Mouse (Mus musculus): ENCODE data around the gene Carns1. TPM values are rescaled to one million over a fixed set of nuclear protein-coding genes. Genes with fewer than 3 reads are reported as not detected.
"Not testable (repeated sequence)": the region's sequence is repeated elsewhere in the genome, so short reads cannot be mapped to it uniquely, and the experiment has no call there.

The Carns1 gene
- total RNA-seq, 4 experiments from 2014 or later = 12.6 to 15.0 (median 13.4) TPM

DNA sequence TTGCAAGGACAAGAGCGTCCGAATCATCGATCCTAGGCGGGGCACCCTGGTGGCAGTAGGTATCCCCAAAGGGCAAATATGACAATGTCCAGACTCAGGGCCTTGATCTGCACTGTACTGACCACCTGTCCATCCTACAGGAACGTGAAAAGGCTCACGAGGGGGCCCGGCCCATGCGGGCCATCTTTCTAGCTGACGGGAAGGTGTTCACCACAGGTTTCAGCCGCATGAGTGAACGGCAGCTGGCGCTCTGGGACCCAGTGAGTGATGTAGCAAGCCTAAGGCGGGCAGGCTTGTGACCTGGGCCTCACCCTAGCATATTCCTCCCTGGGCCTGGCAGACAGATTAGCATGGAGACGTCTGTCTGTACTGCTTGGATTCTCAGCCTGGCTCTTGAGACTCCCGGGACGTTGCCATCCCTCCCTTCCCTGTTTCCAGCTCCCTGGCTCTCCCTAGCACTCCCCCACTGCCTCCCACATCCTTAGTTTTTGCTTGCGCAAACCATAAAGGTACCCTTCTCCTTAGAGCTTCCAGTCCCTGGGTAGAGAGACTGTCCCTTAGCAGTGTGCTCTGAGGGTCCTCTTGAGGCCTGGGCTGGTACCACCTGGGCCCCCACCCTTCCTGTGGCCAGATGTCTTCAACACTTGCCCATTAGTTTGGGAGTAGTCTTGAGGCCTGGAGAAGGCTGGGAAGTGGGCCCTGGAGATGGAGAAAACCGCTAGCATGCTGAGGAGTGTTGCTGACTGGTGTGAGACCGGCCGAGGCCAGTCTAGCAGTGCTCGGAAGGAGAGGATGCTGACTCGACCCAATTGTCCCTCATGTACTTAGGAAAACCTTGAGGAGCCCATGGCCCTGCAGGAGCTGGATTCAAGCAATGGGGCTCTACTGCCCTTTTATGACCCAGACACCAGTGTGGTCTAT lies 24.5 kb downstream of the Carns1 start:
- no peak for DNase-seq (ENCODE audit: low spot score in 2 of 2)

DNA sequence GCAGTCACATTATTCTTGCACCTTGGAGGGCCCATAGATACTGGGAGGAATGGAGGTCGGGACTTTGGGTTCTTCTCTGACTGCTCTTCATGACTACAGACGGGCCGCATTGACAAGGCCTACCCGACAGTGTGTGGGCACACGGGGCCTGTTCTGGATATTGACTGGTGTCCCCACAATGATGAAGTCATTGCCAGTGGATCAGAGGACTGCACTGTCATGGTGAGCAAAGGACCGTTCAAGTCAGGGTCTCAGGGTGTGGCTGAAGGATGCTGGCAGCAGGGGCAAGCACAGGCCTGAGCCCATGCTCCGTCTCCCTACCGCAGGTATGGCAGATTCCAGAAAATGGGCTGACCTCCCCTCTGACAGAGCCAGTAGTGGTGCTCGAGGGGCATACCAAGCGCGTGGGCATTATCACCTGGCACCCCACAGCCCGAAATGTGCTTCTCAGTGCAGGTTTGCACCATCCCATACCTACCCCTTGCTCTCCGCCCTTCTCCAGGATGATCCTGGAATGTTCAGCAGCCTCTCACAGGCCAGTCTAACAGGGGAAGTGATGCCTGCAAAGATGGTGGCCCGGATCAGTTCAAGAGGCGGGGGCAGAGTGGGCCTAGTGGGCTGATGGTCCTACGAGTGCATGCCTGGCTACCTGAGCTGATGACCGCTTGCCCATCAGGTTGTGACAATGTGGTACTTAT lies 25.4 kb downstream of the Carns1 start:
- no peak for DNase-seq (ENCODE audit: low spot score in 2 of 2)

DNA sequence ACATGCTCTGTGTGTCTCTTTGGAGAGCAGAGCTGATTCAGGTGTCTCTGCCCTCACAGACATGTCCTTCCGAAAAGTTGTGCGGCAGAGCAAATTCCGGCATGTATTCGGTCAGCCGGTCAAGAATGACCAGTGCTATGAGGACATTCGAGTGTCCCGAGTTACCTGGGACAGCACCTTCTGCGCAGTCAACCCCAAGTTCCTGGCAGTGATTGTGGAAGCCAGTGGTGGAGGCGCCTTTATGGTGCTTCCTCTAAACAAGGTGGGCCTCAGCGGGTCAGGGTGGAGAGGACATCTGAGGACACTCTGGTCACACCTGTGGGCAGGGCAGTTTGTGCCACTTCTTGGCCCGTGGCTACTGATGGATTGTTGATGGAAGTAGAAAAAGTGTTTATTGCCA lies 26.0 kb downstream of the Carns1 start:
- DNase-seq (ENCODE audit: low spot score in 2 of 2) = no peak

DNA sequence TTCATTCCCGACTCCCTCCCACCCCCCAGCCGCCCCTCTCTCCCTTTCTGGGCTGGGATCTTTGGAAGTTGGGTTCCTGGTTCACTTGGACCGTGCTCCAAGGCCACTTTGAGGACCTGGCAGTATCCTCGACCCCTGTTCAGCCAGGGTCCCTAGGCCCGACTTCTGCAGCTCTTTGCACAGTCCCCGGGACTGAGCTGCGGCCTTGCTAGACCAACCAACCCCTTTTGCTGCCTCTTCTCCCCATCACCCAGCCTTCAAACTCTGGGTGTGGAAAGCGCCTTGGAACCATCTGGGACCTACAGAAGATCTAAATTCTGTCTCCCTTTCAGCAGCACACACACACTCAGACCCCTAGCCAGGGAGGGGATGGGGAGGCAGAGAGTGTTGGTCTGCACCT lies 26.5 kb downstream of the Carns1 start:
- no peak for DNase-seq (ENCODE audit: low spot score in 2 of 2)

DNA sequence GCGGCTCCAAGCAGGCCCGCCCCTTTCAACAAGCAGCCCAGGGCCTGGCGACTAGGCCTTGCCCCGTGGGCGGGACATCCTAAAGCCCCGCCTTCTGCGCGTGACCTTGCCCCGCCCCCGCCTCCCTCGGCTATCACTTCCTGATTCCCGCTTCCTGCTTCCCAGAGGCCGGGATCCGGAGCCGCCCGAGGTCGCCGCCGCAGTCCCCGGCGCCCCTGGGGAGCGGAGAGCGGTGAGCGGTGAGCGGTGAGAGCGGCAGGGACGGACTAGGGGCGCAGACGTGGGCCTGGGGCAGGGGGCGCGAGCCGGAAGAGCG lies 26.8 kb downstream of the Carns1 start, which contains the start of gene Coro1b:
Coro1b (plus strand) TSS at position 129 of the 316 bp plus-strand sequence.
- DNase-seq (ENCODE audit: low spot score in 2 of 2) = peak; percentile 85 to 92

DNA sequence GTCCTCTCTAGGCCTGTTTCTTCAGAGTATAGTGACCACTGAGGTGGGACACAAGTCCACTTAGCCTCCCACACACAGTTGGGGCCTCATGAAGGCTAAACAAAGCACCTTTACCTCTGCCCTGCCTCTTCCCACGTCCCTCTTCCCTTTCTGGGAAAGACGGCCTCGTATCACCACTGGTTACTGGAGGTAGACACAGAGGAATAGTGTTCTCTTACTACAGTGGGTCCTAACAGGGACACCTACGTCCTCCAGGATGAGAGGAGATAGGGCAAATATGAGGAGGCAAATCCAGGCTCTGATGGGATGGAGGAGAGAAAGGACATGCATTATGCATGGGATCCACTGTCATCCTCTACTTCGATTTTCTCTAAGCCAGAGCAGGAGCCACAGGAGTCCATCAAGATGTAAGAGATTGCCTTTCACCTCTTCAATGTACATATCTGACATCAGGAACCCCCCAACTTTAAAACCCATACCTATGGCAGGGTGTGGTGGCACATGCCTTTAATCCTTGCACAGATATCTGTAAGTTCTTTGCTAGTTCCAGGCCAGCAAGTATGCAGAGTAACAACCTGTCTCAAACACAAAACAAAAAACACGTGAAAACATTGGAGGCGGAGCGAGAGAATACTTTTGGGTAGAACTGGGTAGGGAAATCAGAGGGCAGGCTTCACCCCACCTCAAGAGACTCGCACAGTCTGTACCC lies 27.3 kb downstream of the Carns1 start:
- DNase-seq (ENCODE audit: low spot score in 2 of 2) = no peak

DNA sequence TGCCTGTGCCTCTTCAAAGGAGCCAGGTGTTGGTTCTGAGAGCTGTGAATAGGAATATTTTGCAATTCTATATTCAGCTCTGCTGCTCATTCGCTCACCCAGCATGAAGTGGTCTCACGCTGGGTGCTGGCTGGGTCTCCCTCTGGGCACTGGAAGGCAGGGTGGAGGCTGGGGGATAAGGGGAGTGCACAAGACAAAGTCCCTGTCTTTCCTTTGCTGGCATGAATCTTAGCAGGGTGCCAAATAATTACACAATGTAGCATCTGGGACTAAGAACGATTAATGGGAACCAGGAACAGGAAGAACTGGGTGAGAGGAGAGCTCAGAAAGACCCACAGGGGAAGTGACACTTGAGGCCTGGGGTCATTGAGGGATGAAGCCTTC lies 28.3 kb downstream of the Carns1 start:
- no peak for DNase-seq (ENCODE audit: low spot score in 2 of 2)

DNA sequence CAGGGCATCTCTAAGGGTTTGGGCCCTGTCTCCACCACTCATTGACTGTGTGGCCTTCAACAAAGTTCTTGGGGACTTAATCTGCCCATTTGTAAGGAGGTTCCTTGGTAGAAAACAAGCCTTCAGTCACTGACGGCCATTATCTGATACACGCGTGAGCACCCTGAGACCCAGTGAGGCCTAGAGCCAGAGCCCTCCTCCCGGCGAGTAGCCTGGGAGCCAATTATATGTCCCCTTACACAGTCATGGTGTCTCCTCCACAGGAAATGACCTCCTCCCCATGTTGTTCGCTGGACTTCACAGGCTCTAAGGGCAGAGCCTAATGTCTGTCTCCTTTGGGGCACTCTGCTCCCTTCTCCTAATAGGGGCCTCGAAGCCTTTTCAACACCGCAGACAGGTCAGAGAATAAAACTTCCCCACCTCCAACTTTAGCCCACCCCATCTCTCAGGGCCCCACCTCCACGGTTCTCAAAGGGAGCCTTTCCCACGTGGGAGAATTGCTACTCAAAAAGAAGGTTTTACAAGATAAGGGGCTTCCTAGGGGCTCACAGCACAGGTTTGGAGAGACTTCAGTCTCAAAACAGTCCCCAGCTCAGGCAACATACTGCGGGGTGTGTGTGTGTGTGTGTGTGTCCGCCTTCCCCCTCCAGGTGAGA lies 28.8 kb downstream of the Carns1 start:
- DNase-seq (ENCODE audit: low spot score in 2 of 2) = no peak

DNA sequence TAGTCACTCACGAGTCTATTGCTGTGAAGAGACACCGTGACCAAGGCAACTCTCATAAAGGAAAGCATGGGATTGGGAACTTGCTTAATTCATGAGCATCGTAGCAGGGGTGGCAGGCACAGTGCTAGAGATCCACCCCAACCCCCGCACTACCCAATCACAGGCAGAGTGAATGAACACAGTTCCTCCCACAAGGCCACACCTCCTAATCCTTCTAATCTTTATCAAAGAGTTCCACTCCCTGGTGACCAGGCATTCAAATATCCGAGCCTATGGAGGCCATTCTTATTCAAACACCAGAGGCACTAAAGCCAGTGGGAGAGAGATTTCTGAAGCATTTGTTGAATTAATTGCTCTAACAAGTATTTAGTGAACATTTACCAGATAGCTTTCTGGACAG lies 29.3 kb downstream of the Carns1 start:
- DNase-seq (ENCODE audit: low spot score in 2 of 2) = no peak

DNA sequence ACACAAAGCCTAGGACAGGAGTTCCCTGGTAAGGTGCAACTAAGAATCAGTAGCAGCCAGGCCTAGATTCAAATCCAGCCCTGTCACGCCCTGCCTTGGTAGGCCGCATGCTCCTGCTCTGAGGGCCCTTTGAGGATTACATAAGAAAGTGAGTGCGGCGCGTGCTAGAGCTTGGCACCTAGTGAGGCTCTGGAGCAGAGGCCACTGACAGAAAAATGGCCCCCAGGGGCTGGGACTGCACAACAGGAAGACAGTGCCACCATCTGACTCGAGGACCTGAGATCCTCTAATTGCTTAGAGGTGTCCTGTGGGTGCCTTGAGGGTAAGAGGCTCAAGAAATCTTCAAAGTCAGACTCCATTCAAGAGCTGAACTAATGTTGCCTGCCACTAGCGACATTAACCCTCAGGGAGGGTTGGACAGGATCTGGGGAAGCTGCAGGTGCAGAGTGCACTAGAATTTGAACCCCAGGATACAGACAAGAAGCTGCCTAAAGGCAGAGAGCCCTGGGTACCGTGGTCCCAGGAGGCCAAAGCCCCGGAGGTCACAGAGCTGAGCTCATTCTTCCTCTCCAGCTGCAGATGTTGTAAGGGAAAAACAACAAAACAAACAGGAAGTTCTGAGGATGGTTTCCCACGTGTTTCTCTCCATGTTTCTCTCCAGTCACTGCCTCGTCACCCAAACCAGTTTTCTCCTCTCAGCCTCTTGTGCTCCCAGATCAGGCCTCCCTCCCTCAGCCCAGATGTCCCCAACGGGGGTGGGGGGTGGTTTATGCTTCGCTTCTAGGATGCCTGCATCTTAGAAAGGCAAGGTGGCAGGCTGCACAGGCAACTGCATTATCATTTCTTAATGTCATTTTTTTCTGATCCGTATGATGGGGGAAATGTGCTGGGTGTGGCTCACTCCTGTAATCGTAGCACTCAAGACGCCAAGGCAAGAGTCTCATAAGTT lies 30.5 kb downstream of the Carns1 start:
- no peak for DNase-seq (ENCODE audit: low spot score in 2 of 2)

DNA sequence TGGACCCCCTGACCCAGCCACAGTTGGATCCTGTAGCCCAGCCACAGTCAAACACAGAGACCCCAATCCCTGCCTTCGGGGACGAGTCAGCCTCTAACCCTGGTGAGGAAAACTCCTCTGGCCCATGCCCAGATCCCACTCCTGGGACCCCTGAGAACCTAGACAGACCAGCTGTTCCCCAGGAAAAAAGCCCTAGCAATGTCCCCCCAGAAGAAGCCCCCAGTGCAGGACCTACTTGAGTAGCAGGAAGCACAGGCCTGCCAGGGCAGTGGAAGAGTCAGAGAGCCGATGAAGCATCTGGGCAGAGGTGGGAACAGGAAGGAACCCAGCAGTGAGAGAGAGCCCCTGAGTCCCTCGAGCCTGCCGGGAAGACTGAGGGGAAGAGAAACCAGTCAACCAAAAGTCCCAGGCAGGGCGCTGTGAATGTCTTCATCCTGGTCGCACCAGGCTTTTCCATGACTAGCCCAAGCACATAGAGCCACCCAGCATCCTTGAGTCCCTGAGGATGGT lies 31.5 kb downstream of the Carns1 start, which contains the start of gene Cabp4:
Cabp4 (minus strand) TSS at position 275 of the 510 bp plus-strand sequence.
- DNase-seq (ENCODE audit: low spot score in 2 of 2) = no peak

DNA sequence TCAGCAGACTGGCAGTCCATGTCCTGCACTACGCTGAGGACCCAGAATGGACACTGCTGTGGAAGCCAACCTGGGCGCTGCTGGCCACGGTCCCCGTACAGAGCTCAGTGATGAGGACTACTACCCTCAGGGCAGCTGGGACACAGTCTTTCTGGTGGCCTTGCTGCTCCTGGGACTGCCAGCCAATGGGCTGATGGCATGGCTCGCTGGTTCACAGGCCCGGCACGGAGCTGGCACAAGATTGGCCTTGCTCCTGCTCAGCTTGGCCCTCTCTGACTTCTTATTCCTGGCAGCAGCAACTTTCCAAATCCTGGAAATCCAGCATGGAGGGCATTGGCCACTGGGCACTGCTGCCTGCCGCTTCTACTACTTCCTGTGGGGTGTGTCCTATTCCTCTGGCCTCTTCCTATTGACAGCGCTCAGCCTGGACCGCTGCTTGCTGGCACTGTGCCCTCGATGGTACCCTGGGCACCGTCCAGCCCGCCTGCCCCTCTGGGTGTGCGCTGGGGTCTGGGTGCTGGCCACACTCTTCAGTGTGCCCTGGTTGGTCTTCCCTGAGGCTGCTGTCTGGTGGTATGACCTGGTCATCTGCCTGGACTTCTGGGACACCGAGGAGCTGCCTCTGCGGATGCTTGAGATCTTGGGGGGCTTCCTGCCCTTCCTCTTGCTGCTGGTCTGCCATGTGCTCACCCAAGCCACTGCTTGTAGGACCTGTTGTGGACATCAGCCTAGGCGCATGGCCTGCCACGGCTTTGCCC lies 32.7 kb downstream of the Carns1 start:
- DNase-seq (ENCODE audit: low spot score in 2 of 2) = no peak

DNA sequence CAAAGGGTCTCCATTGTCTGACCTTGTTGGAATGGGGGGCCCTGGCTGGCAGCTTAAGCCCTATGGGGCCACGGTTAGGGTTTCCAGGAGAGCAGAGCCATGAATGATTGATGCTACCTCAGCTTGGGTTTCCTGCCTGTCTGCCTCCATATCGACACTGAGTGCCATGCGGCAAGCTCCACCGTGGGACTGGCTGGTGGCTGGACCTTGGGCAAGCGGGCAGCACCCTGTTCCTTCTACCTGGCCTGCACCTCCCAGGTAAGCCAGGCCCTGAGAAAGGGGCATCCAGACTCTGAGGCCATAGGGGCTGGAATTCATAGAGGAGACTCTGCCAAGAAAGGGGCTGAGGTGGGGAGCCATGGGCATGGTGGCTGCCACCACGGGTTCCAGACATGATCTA lies 35.1 kb downstream of the Carns1 start:
- DNase-seq (ENCODE audit: low spot score in 2 of 2) = no peak

DNA sequence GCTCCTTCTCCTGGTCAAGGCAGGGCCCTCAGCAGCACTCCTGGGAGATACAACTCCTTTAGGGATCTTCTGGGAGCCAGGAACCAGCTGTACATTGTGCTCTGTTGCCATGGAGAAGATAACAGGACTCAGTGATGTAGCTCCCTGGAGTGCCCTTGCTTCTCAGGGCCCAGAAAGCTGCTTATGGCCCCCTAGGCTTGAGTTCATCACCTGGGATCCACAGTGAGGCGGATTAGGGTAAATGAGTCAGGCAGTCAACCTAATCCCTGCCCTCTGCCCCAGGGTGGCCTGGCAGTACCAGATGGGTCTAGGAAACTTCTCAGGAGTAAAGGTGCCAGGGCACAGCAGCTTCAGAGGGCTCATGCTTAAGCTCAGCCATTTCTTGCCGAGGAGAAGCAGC lies 35.8 kb downstream of the Carns1 start, which contains the start of gene Gpr152:
Gpr152 (plus strand) TSS at position 342 of the 400 bp plus-strand sequence.
- DNase-seq (ENCODE audit: low spot score in 2 of 2) = no peak

DNA sequence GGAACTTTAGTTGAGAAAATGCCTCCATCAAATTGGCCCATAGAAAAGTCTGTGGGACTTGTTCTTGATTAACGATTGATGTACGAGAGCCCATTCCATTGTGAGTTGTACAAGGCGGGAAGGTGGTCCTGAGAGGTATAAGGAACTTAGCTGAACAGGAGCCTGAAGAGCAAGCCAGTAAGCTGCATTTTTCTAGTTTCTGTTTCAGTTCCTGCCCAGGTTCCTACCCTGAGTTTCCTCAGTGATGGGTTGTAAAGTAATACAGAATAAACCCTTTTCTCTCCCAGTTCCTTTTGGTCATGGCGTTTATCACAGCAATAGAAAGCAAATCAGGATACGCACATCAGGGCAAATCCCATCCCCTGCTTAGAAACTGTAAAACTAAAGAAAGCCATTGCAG lies 37.4 kb downstream of the Carns1 start:
- no peak for DNase-seq (ENCODE audit: low spot score in 2 of 2)

DNA sequence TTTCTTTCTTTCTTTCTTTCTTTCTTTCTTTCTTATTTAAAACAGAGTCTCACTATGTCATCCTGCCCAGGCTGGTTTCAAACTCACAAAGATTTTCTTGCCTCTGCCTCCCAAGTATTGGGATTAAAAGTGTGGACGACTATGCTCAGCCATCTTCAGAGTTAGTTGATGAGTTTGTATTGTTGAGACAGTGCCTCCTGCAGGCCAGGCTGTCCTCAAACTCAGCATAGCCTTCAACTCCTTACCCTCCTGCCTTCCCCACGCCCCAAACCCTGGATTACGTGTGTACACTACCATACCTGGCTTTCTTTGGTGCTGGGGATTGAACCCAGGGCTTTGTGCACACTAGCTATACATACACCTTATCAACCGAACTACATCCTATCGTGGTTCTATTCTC lies 38.8 kb downstream of the Carns1 start:
- DNase-seq (ENCODE audit: low spot score in 2 of 2) = no peak

DNA sequence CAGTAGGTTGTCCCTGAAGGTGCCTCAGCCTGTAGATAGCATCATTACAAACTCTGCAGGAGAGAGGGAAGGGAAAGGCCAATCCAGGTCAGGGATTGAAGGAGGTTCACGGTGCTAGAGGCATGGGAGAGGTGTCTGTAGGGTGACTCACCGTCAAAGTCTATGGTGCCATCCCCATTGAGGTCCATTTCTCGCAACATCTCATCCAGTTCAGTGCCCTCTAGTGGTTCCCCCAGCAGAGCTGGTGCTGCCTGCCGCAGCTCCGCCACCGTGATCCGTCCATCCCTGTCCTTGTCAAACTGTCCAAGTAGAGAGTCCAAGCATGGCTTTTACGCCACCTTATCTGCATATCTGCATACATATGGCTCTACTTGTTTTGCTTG lies 39.3 kb downstream of the Carns1 start:
- not testable (repeated sequence) for DNase-seq (ENCODE audit: low spot score in 2 of 2)

DNA sequence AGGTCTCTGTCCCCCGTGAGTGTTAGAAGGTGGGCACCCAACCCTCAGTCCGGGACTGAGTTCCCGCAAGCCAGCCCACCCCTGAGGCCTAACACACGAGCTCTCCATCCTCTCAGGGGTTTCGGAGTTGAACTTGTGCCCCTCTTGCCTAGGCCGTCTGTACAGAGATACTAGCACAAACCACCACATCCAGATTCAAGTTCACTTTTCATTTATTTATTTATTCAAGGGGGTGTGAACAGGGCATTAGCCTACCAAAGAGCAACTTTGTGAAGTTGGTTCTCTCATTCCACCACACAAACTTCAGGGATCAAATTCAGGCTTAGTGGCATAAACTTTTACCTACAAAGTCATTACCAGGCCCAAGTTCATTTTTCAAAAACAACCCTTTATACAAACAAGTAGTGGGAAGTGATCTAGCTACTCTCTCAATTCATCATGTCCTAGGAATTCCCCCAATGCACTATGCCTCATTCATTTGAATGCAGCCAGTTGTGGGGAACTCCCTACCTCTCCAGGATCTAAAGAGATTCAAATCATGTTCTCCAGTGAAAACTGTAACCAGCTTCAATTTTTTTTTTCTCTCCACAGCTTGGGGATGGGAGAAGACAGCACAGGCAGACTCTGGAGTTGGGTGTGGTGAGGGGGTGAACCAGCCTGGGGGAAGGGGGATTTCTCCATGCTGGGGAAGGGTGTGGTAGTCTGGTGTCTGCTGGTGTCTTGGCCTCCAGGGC lies 39.9 kb downstream of the Carns1 start:
- DNase-seq (ENCODE audit: low spot score in 2 of 2) = not testable (repeated sequence)

DNA sequence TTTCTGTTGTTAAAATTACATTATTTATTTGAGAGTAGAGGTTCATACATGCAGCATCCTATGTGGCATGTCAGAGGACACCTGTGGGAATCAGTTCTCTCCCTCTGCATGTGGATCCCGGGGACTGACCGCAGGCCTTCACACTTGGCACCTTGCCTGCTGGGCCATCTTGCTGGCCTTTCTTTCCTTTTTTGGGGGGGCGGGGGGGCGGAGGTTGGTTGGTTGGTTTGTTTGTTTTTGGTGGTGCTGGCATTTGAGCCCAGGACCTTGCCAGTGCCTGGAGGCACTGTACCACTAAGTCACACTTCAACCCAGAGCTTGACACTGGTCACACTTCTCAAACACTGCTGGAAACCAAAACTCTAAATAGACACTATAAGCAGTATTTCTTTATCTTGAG lies 40.9 kb downstream of the Carns1 start:
- no peak for DNase-seq (ENCODE audit: low spot score in 2 of 2)
